Mouse (Mus musculus) embryonic facial prominence, embryonic 12.5 days (tissue): Measurements from ENCODE around the gene Slc48a1. TPM values are rescaled to one million over a fixed set of nuclear protein-coding genes. Genes with fewer than 3 reads are reported as not detected.

Source experiments
- ATAC-seq: fragments of 200-750 bp; cut with Nextera tagmentation; 2 replicates; pipeline ENCODE4 v1.8.0; 2017; ENCODE audit not compliant: insufficient number of reproducible peaks, insufficient read depth, low FRiP score, low TSS enrichment
- H3K27ac ChIP-seq: fragments of 300-500 bp; sonication (generic); 2 replicates; pipeline ENCODE4 v1.5.1; 2016; ENCODE audit warnings: mild to moderate bottlenecking
- H3K27me3 ChIP-seq: fragments of 300-500 bp; sonication (generic); 2 replicates; pipeline ENCODE4 v1.6.1; 2016; ENCODE audit warnings: mild to moderate bottlenecking, moderate library complexity
- H3K36me3 ChIP-seq: fragments of 300-500 bp; sonication (generic); 2 replicates; pipeline ENCODE4 v1.6.1; 2016; ENCODE audit warnings: mild to moderate bottlenecking
- H3K4me1 ChIP-seq: fragments of 300-500 bp; sonication (generic); 2 replicates; pipeline ENCODE4 v1.6.1; 2016
- H3K4me2 ChIP-seq: fragments of 300-500 bp; sonication (generic); replicated peaks from 2 replicates; pipeline ENCODE4 v1.6.1; 2016; ENCODE audit warnings: mild to moderate bottlenecking, moderate library complexity
- H3K4me3 ChIP-seq: fragments of 300-500 bp; sonication (generic); 2 replicates; pipeline ENCODE4 v1.5.1; 2016; ENCODE audit warnings: mild to moderate bottlenecking
- H3K9ac ChIP-seq: fragments of 300-500 bp; sonication (generic); 2 replicates; pipeline ENCODE4 v1.6.1; 2016; ENCODE audit warnings: mild to moderate bottlenecking, moderate library complexity
- H3K9me3 ChIP-seq: fragments of 300-500 bp; sonication (generic); 2 replicates; pipeline ENCODE4 v1.6.1; 2016; ENCODE audit warnings: mild to moderate bottlenecking, moderate library complexity
- WGBS: fragments of 180-500 bp; shearing (Covaris S2); methylation state at CpG from one replicate; pipeline ENCODE4 v1.1.7; 2016; 5-methylcytosine and 5-hydroxymethylcytosine counted together
- polyA plus RNA-seq: library from polyadenylated mRNA; unstranded; fragments of >200 nt; fragmentation: Nextera tagmentation; extraction: Ambion mirVana; gene quantifications from 2 replicates; pipeline ENCODE4 v1.2.1, GENCODE M21; 2016

Gene Slc48a1
- 29.4 and 32.6 TPM in 2 replicates for polyA plus RNA-seq

DNA sequence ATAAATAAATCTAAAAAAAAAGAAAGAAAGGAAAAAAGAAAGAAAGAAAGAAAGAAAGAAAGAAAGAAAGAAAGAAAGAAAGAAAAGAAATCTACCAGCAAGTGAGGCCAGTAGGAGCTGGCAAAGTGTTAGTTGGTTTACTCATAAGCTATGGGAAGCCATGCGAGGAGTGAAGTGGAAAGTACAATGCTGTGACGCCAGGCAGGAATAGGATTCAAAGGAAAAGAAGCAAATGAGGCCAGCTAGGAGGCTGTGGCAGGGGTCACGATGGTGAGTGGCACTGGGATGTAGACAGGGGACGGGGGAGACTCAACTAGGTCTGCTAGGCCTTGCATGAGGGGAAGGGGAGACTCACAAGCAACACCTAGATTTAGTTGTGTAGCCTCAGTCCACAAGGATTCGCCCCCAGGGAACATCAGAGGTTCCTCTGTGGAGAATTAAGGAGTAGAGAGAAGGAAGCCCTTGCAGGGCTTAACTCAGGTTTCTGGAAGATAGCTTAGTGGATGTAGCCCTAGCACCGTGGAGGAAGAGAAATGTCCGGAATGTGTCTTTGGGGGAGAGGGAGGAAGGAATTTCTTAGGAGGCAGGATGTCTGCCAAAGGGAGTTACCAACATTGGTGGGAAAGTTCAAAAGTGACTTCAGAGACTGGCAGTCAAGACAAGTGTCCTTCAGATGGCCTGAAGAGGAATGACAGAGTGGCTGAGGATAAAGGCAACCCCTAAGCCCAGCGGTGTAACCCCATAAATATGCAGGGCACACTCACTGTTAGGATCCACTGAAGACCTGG is at the start of gene Slc48a1:
Gene Slc48a1, plus strand, starts transcription at position 210 of the 788 bp plus-strand sequence.
- Histone ChIP-seq H3K4me2 (no peak within 1 kb of the TSS), H3K27me3 (no peaks in the 10 kb centered on the region), H3K27ac (no peak within 1 kb of the TSS), H3K4me1 (peaks cover 30% of the 10 kb centered on the region), H3K9ac (no peak within 1 kb of the TSS), H3K4me3 (no peak within 1 kb of the TSS), H3K9me3 (no peaks in the 10 kb centered on the region), H3K36me3 (no peaks in the 10 kb centered on the region)
- ATAC-seq, result no peak
- WGBS, result 61% methylated on average over 8 of the region's 8 CpGs

DNA sequence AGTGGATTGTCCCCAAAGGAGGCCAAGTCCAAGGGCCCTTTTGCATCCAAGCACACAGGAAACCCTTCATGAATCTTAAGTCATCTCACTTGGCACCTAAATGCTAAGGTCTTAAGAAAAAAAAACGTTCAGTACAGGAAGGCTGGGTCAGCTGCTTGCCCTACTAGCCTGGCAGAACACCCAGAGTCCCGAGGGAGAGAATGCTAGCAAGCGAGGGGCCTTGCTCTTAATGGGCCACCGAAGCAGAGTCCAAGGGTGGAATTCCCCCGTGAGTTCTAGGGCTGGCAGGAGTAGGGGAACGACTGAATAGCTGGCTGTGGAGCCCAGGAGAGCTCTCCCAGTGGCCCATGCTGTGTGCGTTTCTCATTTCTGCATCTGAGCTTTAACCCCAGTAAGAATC is 49.5 kb upstream of the Slc48a1 start:
- no peak overlapping the region for H3K4me2 ChIP-seq
- H3K27ac ChIP-seq, result no peak overlapping the region
- H3K9ac ChIP-seq, result no peak overlapping the region
- ATAC-seq, result no peak
- 61% methylated on average over 7 of the region's 7 CpGs for WGBS
- no peaks in the 10 kb centered on the region for H3K27me3 ChIP-seq
- H3K4me3 ChIP-seq, result no peak overlapping the region
- no peaks in the 10 kb centered on the region for H3K4me1 ChIP-seq
- no peaks in the 10 kb centered on the region for H3K36me3 ChIP-seq
- no peaks in the 10 kb centered on the region for H3K9me3 ChIP-seq

DNA sequence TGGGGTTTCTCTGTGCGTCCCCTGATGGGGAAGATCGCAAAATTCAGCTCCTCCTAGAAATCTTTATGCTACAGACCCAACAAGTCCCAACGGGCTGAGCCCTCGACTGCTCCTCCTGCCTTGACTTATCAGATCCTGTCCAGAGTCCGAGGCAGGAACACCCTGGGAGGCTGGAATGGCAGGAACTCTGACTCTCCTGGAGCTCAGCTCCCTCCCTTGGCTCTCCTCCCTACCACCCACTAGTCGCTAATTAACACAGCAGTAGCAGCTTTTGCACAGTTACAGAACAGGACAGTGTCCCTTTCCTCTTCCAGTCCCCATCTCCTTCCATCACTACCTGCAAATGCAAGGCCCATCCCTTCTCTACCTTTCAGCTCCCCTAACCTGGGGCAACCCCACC is 48.0 kb upstream of the Slc48a1 start:
- H3K4me1 ChIP-seq, result no peaks in the 10 kb centered on the region
- H3K4me3 ChIP-seq, result no peak overlapping the region
- H3K27me3 ChIP-seq, result no peaks in the 10 kb centered on the region
- no peaks in the 10 kb centered on the region for H3K9me3 ChIP-seq
- H3K27ac ChIP-seq, result no peak overlapping the region
- H3K36me3 ChIP-seq, result no peaks in the 10 kb centered on the region
- H3K4me2 ChIP-seq, result no peak overlapping the region
- 47% methylated on average over 6 of the region's 6 CpGs for WGBS
- ATAC-seq, result no peak
- H3K9ac ChIP-seq, result no peak overlapping the region

DNA sequence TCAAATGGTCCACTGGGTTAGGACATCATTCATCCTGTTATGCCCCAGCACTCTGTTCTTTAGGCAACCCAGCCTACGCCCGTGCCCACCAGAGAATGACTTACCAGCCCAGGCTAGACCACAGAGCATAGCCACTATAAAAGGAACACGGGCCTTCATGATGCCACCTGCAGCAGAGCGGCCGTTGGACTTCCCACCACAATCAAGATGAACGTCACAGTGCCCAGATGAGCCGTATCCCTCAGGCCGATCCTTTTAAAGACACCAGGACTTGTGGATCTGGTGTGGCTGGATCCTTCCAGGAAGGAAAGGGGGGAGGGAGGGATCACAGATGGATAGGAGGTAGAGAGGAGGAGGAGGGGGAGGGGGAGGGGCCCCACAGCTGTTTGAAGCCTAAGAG is 47.2 kb upstream of the Slc48a1 start, which contains the start of gene Endou:
Gene Endou, minus strand, starts transcription at position 229 of the 400 bp plus-strand sequence.
- no peak within 1 kb of the TSS for H3K9ac ChIP-seq
- no peak within 1 kb of the TSS for H3K4me2 ChIP-seq
- H3K36me3 ChIP-seq, result no peaks in the 10 kb centered on the region
- H3K27ac ChIP-seq, result no peak within 1 kb of the TSS
- H3K4me1 ChIP-seq, result no peaks in the 10 kb centered on the region
- no peaks in the 10 kb centered on the region for H3K27me3 ChIP-seq
- 89% methylated on average over 8 of the region's 8 CpGs for WGBS
- no peak for ATAC-seq
- no peak within 1 kb of the TSS for H3K4me3 ChIP-seq
- no peaks in the 10 kb centered on the region for H3K9me3 ChIP-seq

DNA sequence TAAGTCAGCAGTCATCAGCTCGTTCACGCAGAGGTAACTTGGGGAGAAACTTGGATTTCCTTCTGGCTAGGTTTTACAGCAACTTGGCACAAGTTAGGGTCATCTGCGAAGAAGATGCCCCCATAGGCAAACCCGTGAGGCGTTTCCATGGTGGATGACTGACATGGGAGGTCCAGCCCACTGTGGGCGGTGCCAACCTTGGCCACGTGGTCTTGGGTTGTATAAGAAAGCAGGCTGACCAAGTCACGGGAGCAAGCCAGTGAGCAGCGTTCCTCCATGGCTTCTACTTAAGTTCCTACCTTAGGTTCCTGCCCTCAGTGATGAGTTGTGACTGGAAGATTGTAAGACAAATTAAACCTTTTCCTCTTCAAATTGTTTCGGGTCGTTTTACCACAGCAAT is 46.3 kb upstream of the Slc48a1 start:
- WGBS, result 92% methylated on average over 11 of the region's 11 CpGs
- Histone ChIP-seq H3K36me3 (no peaks in the 10 kb centered on the region), H3K9me3 (no peaks in the 10 kb centered on the region), H3K4me1 (no peaks in the 10 kb centered on the region), H3K4me2 (no peak overlapping the region), H3K27ac (no peak overlapping the region), H3K27me3 (no peaks in the 10 kb centered on the region), H3K4me3 (no peak overlapping the region), H3K9ac (no peak overlapping the region)
- ATAC-seq, result no peak

DNA sequence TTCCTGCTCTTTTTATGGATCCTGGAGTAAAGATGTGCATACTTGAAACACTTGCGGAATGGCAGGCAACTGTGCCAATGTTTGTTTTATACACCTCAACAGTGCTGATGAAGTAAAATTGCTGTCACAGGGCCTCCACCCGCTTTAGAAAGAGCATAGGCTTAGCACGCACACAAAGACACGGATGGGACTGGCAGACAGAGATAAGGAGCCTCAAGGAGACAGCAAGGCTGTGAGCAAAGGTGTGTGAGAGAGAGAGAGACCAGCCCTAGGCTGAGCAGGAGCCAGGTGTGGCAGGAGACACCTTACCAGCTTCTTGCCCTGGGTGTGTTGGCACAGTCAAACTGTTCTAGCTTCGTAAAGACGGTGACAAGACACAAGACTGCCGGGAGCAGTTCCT is 39.4 kb upstream of the Slc48a1 start:
- H3K9me3 ChIP-seq, result no peaks in the 10 kb centered on the region
- 0 out of 2 replicates have a peak, but pooled peaks cover 3% of the 10 kb centered on the region for H3K27me3 ChIP-seq
- 94% methylated on average over 7 of the region's 7 CpGs for WGBS
- H3K4me2 ChIP-seq, result no peak overlapping the region
- no peak for ATAC-seq
- no peaks in the 10 kb centered on the region for H3K36me3 ChIP-seq
- no peak overlapping the region for H3K9ac ChIP-seq
- H3K4me3 ChIP-seq, result no peak overlapping the region
- H3K4me1 ChIP-seq, result no peaks in the 10 kb centered on the region
- no peak overlapping the region for H3K27ac ChIP-seq

DNA sequence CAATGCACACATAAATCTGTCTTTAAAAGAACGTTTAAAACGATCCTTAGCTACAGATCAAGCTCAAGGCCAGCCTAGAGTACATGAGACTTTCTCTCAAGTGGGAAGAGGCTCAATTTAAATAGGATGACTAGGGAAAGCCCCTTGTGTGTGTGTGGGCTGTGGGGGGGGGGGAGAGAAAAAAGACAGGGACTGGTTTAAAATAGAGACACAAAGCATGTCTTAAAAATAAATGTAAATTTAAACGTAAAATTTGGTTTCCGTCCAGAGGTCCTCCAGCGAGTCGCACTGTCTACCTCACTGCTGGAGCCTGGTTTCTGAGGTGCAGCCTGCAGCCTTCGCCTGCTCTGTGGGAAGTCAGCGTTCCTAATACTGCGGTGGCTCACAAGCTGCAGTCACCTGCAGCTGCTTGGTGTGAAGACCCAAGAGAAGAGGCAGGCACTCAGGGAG is 38.0 kb upstream of the Slc48a1 start:
- no peak for ATAC-seq
- H3K9ac ChIP-seq, result no peak overlapping the region
- no peak overlapping the region for H3K4me3 ChIP-seq
- 0 out of 2 replicates have a peak, but pooled peaks cover 3% of the 10 kb centered on the region for H3K27me3 ChIP-seq
- no peaks in the 10 kb centered on the region for H3K36me3 ChIP-seq
- no peak overlapping the region for H3K27ac ChIP-seq
- WGBS, result 84% methylated on average over 9 of the region's 9 CpGs
- no peaks in the 10 kb centered on the region for H3K9me3 ChIP-seq
- no peak overlapping the region for H3K4me2 ChIP-seq
- 0 out of 2 replicates have a peak, but pooled peaks cover 4% of the 10 kb centered on the region for H3K4me1 ChIP-seq

DNA sequence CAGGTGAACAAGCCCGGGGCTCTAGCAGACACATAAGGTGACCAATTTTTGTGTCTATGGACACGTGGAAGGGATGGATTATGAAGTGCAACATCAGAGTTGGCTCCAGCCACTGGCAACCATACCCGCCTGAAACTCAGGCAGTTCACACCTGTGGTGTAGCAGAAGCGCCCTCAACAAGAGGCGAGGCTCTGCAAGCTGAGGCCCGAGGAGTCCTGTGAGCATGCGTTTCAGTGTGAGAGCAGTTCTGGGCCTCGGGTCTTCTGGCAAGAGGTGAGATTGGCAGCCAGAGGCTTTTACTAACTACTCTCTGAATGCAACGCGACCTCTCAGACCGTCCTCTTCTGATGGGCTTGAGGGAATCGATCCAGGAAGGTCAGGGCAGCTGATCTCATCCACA is 36.7 kb upstream of the Slc48a1 start:
- Histone ChIP-seq H3K4me1 (0 out of 2 replicates have a peak, but pooled peaks cover 4% of the 10 kb centered on the region), H3K4me2 (no peak overlapping the region), H3K36me3 (no peaks in the 10 kb centered on the region), H3K4me3 (no peak overlapping the region), H3K27me3 (0 out of 2 replicates have a peak, but pooled peaks cover 3% of the 10 kb centered on the region), H3K9ac (no peak overlapping the region), H3K9me3 (no peaks in the 10 kb centered on the region), H3K27ac (no peak overlapping the region)
- WGBS, result 79% methylated on average over 12 of the region's 12 CpGs
- no peak for ATAC-seq

DNA sequence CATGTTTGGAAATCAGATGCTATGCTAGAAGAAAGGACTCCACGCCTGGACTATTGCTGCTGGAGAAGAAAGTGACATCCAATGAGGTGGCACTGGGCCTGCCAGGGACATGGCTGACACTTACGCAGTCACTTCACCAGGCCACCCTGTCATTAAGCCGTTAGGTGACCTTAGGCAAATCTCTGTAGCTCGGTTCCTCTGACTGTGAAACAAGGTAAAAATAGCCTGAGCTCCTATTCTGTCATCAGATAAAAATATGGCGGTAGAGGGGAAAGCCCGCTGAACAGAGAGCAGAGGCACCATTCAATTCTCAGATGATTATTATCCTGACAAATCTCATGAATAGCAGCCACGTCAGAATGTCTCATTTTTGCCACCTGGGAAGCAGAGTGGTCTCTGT is 36.2 kb upstream of the Slc48a1 start:
- ATAC-seq, result no peak

DNA sequence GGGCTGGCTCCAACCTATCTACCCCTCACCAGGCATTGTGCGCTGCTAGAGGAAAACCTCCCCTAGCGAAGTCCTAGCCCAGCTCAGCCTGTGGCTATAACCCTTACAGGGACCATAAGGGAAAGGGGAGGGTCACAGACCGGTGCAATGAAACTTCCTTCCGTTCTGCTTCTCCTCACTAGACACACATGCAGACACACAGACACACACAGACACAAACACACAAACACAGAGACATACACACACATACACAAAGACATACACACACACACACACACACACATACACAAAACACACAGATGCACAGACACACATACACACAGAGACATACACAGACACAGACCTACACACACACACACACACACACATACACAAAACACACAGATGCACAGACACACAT is 35.7 kb upstream of the Slc48a1 start:
- H3K9ac ChIP-seq, result no peak overlapping the region
- no peak overlapping the region for H3K27ac ChIP-seq
- 0 out of 2 replicates have a peak, but pooled peaks cover 4% of the 10 kb centered on the region for H3K4me1 ChIP-seq
- 64% methylated on average over 4 of the region's 4 CpGs for WGBS
- no peak for ATAC-seq
- no peaks in the 10 kb centered on the region for H3K9me3 ChIP-seq
- H3K4me2 ChIP-seq, result no peak overlapping the region
- H3K27me3 ChIP-seq, result 0 out of 2 replicates have a peak, but pooled peaks cover 3% of the 10 kb centered on the region
- H3K36me3 ChIP-seq, result no peaks in the 10 kb centered on the region
- no peak overlapping the region for H3K4me3 ChIP-seq

More for the DNA sequence above, 36.2 kb upstream of the Slc48a1 start:
- Histone ChIP-seq H3K9ac (no peak overlapping the region), H3K4me1 (0 out of 2 replicates have a peak, but pooled peaks cover 4% of the 10 kb centered on the region), H3K9me3 (no peaks in the 10 kb centered on the region), H3K4me2 (no peak overlapping the region), H3K4me3 (no peak overlapping the region), H3K27ac (no peak overlapping the region), H3K36me3 (no peaks in the 10 kb centered on the region), H3K27me3 (0 out of 2 replicates have a peak, but pooled peaks cover 3% of the 10 kb centered on the region)
- 67% methylated on average over 7 of the region's 7 CpGs for WGBS

DNA sequence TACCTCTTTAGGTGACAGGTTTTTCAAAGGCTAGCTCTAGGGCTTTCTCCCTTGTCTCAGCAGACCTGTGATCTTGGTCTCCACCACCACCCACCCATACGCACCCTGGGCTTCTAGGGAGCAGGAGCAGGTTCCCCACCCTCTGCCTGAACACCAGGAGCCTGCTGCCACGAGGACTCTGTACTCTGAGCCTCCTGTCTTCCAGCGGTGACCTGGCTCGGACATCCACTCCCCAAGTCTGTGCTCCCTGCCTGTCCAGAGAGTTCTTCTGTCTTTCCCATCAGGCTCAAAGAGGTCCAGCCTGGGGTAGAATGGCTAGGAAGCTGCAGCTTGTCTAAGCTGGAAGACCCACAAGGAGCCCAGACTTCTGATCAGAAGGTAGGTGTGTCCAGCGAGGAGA is 35.1 kb upstream of the Slc48a1 start:
- Histone ChIP-seq H3K9ac (no peak overlapping the region), H3K9me3 (no peaks in the 10 kb centered on the region), H3K4me1 (peaks cover 6% of the 10 kb centered on the region; the same call in 1 of the 2 replicates), H3K4me2 (no peak overlapping the region), H3K27me3 (0 out of 2 replicates have a peak, but pooled peaks cover 3% of the 10 kb centered on the region), H3K4me3 (no peak overlapping the region), H3K27ac (no peak overlapping the region), H3K36me3 (no peaks in the 10 kb centered on the region)
- ATAC-seq, result no peak
- 79% methylated on average over 5 of the region's 5 CpGs for WGBS

DNA sequence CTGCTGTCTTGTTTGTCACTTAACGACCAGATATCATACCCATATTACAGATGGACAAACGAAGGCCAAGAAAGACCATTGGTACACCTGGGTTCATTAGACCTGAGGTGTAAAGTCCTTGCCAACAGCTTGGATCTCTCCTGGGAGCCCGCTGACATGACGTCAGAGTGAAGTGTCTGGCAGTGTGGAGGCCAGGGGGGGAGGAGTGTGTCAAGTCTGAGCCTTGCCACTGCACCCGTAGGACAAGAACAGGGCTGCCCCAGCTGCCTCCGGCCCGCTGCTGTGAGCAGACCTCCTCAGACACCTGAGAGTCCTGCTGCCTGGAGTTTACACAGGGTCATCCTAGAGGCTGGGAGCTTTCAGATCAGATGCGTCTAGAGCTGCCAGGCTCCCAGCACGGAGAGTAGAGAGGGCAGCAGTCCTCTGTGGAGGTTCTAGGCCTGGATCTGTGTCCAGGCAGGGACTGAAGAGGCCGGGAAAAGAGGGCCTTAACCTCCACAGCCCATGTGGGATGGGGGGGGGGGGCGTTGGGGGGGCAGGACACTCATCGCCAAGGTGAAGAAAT is 34.3 kb upstream of the Slc48a1 start:
- no peak; the same call in 1 of the 2 replicates for ATAC-seq
- no peaks in the 10 kb centered on the region for H3K9me3 ChIP-seq
- no peak overlapping the region for H3K27ac ChIP-seq
- no peak overlapping the region for H3K4me3 ChIP-seq
- H3K9ac ChIP-seq, result no peak overlapping the region
- WGBS, result 71% methylated on average over 12 of the region's 12 CpGs
- H3K36me3 ChIP-seq, result no peaks in the 10 kb centered on the region
- H3K27me3 ChIP-seq, result 0 out of 2 replicates have a peak, but pooled peaks cover 3% of the 10 kb centered on the region
- H3K4me2 ChIP-seq, result no peak overlapping the region
- peaks cover 9% of the 10 kb centered on the region; the same call in 1 of the 2 replicates for H3K4me1 ChIP-seq
